Mouse (Mus musculus) adrenal gland, adult 2 months (tissue): ENCODE measurements around the gene Nmur1. TPM values are rescaled to one million over a fixed set of nuclear protein-coding genes. Genes with fewer than 3 reads are reported as not detected.

ENCODE experiments used
- DNase-seq: peaks from one replicate; pipeline ENCODE4 v3.0.0; 2021
- polyA plus RNA-seq: library from polyadenylated mRNA; depleted of rRNA; stranded (reverse); fragments of >200 nt; gene quantifications from 2 replicates; pipeline ENCODE4 v1.2.3, GENCODE M21; 2012
- total RNA-seq, 2 experiments: library from RNA; stranded (reverse); gene quantifications; 2 replicates each; pipeline ENCODE4 v1.2.3; 2021

Nmur1 gene
- total and polyA plus RNA-seq, 3 experiments: 0.18 TPM; not detected in 2

DNA sequence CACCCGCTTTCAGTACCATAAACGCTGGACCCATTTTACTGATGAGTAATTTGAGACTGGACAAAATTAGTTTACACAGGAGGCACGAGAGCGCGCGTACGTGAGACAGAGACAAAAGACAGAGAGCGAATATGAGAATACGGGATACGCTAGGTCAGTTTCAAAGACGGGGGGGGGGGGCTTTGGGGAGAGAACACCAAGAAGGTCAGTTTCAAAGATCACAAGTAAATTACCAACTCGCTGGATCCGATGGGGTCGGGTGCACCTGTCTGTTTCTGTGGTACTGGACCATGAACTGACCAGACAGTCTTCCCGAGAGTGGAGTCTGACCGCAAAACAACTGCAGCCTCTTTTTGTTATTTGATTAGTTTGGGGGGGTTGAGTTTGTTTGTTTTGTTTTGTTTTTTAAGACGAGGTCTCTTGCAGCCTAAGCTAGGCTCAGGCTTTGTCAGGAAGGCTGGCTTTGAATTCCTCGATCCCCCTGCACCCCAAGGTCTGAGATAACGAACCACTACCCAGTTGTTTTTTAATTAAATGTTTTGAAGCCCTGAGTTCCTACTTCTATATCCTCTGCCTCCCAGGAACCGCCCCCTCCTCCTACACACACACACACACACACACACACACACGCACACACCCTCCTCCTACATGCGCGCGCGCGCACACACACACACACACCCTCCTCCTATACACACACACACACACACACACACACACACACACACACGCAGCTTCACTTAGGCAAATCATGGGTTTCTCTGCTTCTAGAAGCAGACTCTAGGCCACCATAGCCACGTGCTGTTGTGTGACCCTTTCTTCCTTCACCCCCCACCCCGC lies 15.1 kb upstream of the Nmur1 start:
- DNase-seq: peak; percentile 67

DNA sequence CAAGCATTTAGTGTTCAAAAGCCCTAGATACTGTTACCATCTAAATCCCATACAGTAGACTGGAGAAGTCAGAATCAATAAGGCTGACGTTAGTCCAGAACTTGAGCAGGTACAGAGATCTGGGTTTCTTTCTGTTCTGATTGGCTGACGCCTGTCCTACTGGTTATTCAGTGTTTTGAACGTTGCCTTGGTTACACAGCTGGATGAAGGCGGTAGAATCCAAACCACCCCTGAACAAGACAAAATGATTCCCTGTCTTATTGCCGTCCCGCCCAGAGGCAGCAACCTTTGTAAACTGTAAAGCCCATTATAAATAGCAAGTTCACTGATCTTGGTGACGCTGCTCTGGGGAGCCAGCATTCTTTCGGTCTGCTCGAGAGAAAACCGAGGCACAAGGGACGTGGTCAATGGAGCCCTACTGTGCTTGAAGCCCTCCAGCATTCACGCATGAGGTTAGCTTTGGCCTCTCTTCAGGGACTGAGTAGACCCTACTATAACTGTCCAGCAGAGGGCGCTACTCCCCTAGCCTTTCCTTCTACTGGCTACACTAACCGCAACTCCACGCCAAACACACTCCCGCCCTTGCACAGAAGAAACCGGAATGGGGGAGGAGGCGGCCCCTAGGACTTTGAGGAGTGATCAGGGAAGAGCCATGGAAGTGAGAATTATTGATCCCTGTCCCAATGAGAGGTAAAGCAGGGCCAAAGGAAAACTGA lies 14.3 kb upstream of the Nmur1 start:
- peak; percentile 92 for DNase-seq

DNA sequence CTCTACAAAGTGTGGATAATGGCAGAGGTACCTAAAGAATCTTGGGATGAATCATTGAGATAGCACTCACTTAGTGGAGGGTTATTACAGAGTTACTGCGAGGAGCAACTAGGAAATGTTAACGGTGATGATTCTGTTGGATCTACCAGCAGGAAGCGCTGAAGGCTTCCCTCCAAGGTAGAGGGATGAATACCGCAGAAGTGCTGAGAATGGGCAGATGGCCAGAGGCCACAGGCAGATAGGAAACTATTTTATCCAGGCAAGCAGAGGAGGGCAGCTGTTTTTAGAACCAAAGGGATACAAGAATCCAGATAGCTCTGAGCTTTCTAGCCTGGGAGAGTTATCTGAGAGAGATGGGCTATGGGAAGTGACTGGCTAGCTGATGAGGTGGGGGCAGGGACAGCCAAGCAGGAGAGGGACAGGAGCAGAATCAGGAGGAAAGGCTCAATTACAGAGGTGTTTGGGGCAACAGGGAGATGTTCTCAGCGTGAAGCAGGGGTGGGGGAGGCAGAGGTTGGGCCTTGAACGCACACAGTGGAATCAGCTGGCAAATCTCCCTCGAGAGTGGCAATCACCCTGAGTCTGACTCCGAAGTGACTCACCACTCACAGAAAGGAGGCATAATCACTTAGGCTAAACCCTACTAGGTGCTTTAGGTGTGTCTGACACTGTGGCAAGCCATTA lies 13.6 kb upstream of the Nmur1 start:
- DNase-seq: peak; percentile 84

DNA sequence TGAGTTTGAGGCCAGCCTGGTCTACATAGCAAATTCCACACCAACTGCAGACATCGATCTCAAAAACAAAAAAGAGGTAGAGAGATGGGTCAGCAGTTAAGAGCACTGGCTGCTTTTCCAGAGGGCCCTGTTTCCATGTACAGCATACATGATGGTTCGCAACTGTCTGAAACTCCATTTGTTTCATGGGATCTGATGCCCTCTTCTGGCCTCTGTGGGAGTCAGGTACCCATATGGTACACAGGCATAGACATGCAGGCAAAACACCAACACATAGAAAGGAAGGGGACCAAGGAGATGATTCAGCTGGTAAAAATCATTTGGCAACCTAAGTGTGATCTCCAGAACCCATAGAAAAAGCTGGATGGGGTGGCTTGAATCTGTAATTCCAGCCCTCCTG lies 12.5 kb upstream of the Nmur1 start:
- DNase-seq: no peak

DNA sequence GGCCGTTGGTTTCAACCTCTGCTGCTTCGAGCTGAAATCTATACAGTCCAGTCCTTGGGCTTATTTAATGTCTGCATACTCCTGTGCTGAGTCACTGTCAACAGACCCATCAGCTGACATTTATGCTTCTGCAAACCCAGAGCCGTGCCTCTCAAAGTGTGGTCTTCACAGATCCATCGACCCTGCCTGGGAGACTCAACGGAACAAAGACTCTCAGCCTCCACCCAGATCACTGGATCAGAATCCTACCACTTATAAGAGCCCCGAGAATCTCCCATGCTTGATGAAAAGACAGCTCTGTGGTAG lies 11.9 kb upstream of the Nmur1 start:
- no peak for DNase-seq

DNA sequence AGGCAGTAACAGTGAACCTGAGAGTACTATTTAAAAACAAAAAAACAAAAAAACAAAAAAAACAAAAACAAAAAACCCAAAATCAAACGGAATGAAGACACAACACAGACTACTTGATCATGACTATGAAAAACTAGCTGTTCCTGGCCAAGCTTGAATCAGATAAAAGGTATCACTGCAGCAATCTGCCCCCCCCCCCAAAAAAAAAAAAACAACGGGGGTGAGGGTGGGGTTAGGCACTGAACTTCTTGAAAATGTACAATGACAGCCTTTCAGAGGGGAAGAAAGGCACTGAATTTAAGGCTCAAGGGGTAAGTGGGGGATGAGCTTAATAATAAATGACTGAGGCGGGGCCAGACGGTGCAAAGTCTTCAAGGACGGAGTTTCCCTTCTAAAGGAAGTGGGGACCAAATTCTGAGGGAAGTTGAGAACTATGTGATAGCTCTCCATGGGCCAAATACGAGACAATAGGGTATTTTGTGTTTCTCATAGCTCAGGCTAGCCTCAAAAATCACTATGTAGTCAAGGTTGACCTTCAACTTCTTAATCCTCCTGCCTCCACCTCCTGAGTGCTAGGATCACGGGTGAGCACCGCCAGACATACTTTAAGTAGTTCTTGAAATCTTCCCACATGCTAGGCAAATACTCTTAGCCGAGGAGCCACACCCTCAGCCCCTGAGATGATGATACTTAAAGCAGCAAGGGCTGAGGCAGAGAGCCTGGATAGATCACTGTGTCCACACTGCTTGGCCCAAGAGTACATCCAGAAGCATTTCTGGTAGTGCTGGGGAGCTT lies 11.4 kb upstream of the Nmur1 start:
- DNase-seq: no peak

DNA sequence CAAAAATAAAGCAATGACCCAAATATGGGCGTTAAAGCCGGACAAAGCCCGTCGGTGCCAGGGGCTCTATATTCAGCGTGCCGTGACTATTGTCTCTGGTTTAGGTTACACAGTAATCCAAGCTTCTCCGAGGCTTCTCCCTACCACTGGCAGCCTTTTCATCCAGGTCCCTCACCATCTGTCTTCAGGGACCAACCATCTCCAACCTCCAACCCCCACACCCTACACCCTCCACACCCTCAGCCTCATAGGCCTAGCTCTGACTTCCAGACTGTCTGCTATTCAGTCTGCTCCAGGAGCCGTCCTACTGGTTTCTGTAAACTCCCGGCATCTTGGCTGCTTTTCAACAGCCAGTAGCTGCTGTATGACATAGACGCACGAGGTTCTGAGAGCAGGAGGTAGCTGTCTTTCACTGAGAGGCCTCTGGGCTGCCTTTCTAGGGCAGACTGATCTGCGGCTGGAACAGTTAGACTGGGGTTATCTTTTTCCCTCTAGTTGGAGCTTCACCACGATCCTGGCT lies 9.3 kb upstream of the Nmur1 start:
- DNase-seq: peak; percentile 45

DNA sequence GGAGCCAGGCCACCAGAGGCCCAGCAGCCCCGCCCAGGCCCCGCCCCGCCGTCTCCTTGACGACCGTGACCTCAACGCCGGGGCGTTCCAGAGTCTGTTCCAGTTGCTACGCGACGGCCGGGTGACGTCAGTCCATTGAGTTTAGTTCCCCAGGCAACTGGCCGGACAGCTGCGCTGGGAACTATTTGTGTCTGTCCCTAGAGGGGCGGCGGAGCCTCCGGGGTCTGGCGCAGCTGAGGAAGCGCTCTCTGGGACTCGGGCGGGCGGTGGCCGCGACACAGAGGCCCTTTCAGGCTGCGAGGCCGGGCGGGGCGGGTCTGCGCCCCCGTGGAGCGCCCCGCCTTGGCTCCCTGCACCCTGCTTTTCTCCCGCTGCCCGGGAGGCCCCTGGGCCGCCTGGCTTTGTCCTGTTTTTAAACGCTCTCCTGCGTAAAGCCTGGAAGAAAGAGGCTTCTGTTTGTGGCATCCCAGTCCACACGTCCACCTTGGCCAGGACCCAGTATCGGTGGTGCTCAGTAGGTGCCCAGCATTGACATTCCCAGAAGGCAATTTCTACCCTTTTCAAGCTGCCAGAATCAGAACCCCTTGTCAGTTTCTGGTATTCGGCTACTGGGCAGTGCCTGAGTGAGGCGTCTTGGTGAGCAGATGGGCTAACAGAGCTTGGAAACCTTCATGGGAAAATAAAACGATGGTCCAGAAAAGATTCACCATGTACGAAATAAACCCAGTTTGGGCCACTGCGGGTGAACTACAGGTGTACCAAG lies 8.6 kb upstream of the Nmur1 start:
- peak; percentile 98 for DNase-seq

DNA sequence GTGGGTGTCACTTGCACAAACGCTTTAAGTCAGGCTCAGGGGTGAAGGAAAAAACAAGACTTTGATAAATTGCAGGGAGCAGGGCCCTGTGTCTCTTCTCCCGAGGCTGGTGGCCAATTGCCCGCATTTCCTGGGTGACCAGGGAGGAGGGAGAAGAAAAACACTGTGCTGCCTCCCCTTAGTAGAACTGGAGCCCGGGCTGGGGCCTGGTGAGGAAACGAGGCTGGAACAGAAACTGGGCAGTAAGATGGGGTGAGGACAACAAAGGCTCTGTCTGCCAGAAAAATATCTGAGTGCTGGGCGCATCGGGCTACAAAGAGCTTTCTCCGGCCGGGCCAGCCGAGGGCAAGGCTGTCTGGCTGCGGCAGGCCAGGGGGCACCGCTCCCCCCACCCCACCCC lies 8.0 kb upstream of the Nmur1 start:
- no peak for DNase-seq

DNA sequence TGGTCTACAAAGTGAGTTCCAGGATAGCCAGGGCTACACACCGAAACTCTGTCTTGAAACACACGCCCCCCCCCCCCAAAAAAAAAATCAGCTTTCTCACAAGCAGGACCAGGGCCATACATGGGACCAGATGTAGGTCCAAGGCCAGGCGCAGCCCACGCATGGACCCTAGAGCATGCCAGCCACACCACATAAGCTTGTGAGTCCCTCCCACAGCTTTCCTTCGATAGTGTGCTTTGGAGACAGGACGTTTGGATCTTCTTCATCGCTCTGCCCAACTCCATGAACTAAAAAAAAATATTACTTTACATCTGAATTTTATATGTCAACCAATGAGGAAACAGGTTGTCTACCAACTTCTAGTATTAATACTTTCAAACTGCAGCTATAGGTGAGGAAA lies 7.3 kb upstream of the Nmur1 start:
- no peak for DNase-seq

DNA sequence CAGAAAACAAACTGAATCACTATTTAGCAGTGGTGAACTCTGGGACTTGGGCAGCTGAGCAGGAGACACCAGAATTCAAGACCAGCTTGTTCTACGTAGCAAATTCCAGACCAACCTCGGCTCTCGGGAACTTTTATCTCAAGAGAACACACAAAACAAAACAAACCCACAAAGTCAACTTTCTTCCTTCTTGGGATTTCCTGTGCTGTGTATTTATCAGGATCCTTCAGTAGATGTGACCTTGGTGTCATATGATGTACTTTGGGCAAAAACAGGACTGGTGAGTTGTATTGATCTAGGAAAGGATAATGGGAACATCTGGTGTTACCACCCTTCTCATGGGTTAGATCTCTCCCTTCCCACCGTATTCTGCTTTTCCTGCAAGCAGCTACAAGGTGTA lies 6.8 kb upstream of the Nmur1 start:
- DNase-seq: no peak

DNA sequence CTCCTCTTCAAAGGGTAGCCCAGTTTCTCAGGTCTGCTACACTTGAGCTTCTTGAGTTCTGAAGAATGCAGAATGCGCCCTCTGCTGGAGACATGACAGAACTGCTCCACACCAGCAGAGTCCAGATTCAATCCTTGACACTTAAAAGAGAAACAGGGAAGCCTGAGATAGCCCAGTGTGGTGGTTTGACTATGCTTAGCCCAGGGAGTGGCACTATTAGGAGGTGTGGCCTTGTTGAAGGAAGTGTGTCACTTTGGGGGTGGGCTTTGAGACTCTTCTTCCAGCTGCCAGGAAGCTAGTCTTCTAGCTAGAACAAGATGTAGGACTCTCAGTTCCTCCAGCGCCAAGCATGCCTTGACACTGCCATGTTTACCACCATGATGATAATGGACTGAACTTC lies 4.0 kb upstream of the Nmur1 start:
- DNase-seq: peak; percentile 66

DNA sequence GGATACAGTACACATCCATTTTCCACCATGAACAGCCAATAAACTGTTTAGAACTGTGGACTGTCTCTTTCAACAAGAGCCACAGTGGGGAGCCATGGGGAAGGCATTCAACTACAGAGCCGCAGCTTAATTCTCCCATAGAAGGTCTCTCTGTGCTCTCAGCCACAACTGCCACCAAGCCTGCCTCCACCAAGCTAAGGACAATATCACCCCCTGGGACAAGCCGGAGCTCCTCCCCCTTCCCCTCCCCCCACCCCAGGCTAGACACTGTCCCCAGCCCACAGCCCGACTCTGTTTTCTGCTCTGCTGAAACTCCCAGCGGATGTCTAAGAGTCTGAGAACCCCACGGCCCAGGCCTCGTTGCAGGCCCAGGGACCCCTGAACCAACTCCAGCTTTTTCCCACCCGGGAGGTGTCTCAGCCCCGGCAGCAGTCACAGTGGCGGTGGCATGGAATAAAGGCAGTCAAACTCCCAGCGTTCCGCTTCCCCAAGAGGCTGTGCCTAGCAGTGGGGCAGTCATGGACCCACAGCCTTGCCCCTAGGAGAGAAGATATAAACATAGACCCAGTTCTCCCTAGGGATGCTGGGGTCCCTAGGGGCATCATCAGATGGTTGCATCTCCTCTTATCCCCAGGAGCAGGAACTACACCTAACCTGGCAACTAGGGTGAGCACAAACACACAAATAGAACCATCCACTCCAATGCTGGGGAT lies 1.0 kb downstream of the Nmur1 start:
- no peak for DNase-seq

DNA sequence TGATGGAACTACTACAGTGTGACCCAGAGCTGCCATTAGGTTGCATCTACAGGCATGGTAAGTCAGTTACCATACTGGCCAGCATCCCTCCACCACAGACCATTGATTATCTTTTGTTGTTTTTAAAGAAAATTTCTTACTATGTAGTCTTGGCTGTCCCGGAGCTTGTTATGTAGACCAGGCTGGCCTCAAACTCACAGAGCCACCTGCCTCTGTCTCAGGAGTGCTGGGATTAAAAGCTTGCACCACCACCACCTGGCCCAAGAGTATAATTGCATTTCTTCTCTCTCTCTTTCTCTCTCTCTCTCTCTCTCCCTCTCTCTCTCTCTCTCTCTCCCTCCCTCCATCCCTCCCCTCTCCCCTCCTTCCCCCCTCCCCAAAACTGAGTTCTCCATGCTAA lies 1.7 kb downstream of the Nmur1 start:
- DNase-seq: no peak

DNA sequence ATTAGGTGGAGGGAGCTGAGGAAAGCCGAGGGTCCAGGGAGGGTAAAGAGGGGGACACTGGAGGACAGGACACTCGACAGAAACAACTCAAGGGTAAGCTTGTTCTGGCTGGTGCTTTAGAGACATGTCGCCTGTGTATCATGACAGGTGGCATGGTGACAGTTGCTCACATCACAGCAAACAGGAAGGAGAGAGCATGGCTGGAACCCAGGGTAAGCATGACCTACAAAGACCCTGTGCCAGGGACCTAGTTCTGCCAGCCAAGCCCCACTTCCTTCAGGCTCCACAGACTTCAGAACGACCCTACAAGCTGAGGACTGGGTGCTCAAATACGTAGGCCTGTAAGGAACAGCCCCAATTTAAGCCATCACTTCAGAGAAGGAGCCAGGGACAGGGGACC lies 2.1 kb downstream of the Nmur1 start:
- no peak for DNase-seq

DNA sequence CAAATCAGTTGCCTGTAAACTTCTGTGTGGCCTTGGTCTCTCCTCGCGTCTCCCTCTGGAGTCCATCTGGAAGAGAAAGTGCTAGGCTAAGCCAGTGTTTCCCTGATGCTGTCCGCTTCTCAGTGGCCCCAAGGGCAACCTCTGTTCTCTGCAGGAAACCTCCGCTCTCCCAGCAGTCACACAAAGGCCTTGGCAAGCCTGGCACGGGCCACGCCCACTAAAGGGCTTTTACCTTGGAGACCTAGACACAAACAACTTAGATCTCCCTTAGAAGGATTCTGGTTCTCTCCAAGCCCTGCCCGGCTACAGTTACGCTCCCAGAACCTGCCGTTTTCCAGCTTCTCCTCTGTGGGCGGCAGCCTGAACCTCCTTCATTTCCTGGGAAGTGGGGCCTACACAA lies 5.0 kb downstream of the Nmur1 start:
- DNase-seq: peak; percentile 78

DNA sequence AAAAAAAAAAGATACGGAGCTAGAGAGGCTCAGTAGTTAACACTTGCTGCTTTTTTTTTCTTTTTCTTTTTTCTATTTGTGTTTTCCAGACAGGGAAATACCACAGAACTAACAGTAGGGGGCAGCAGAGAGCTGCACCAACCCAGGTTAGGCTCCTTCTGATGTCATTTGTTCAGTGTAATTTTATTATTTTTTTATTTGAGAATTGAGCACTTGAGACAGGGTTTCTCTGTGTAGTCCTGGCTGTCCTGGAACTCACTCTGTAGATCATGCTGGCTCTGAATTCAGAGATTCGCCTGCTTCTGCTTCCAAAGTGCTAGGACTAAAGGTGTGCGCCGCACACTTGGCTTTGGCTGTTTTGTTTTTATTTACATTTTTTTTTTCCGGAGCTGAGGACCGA lies 9.7 kb downstream of the Nmur1 start:
- no peak for DNase-seq

DNA sequence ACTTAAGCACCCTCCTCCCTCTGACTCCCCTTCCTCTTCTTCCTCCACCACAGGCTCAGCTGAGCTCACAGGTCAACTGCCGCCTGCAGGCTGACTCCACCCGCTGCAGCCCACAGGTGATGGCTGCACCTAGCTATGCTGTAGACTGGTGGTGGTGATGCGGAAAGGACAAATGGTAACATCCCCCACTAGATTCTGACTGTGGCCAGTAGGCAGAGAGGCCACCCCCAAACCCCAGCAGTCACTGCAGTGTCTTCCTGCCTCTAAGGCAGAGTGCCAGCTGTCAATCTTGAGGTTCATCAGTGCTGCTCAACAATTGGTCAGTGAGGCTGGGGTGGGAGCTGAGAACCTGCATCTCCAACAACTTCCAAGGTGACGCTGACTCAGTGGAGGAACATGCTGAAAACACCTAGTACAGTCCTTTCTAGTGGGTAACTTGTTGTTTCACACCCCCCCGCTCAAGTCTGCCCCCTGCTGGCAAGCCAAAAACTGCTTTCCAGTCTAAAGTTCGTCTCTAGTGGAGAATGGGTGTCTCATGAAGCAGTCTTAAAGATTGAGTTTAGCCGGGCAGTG lies 10.3 kb downstream of the Nmur1 start:
- no peak for DNase-seq

DNA sequence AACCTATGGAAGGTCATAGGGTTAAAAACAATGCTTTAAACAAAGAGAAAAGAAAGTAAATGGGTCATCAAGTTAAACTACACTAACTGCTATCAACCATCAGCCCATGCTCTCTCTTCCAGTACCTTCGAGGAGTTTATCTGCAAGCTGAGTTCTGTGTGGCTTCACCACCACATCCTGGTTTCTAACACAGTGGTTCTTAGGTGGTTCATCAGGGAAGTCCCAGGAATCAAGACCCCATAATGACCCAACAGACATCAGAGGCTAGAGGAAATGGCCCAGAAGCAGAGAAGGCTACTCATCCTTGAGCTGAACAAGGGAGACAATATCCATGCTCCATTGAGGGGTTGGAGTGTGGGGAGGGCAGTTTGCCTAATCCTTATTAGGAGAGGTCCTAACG lies 10.9 kb downstream of the Nmur1 start:
- DNase-seq: no peak

DNA sequence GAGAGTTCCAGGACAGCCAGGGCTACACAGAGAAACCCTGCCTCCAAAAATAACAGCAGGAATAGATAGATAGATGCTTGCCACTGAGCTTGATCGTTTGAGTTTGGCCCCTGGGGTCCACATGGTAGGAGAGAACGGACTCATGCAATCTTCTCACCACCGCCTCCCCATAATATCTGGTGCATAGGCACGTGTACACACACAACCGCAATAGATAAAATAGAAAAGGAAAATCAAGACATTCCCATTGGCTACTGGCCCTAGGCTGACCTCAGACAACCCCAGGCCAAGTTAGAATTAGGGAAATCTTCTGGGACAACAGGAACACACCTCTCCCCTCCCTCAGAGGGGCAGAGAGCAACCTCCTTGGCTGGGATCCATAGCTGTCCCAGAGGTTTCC lies 11.3 kb downstream of the Nmur1 start:
- DNase-seq: no peak
